Mouse (Mus musculus): ENCODE results near the gene Gemin4. TPM values are rescaled to one million over a fixed set of nuclear protein-coding genes. Genes with fewer than 3 reads are reported as not detected.

Gemin4 gene
- 10 to 100 TPM in 1 of 2 experiments, 1 to 10 TPM in 1; 9.6 to 10.3 TPM for total RNA-seq (2021)
- long read RNA-seq, experiment 1, transcript Gemin4-201 (2 exons, 3,540 nt), result major isoform, 7 of 12 reads
- long read RNA-seq, experiment 1, partial matches to known transcripts, result 0 of 12 reads
- long read RNA-seq, experiment 1, other reads (novel, unspliced or antisense), result 5 of 12 reads
- long read RNA-seq, experiment 2, transcript Gemin4-201 (2 exons, 3,540 nt), result major isoform, 25 of 32 reads
- long read RNA-seq, experiment 2, partial matches to known transcripts, result 0 of 32 reads
- long read RNA-seq, experiment 2, other reads (novel, unspliced or antisense), result 7 of 32 reads

- DNase-seq (ENCODE audit: low spot score in 2 of 2), result peak; percentile 91 to 93
Observed at GRCm38 (mm10) chr11:76217390-76217800, at the start of gene Gemin4, which contains the start of gene Dbil5. TSS of gene Gemin4 (minus strand) at chr11:76217664. TSS of gene Dbil5 (plus strand) at chr11:76217608.

GRCm38 (mm10) chr11:76262611-76263351 lies 45.3 kb upstream of the Gemin4 start:
- DNase-seq (ENCODE audit: low spot score in 2 of 2), result no peak

GRCm38 (mm10) chr11:76261224-76261623 lies 43.8 kb upstream of the Gemin4 start:
- no peak for DNase-seq (ENCODE audit: low spot score in 2 of 2)

DNA sequence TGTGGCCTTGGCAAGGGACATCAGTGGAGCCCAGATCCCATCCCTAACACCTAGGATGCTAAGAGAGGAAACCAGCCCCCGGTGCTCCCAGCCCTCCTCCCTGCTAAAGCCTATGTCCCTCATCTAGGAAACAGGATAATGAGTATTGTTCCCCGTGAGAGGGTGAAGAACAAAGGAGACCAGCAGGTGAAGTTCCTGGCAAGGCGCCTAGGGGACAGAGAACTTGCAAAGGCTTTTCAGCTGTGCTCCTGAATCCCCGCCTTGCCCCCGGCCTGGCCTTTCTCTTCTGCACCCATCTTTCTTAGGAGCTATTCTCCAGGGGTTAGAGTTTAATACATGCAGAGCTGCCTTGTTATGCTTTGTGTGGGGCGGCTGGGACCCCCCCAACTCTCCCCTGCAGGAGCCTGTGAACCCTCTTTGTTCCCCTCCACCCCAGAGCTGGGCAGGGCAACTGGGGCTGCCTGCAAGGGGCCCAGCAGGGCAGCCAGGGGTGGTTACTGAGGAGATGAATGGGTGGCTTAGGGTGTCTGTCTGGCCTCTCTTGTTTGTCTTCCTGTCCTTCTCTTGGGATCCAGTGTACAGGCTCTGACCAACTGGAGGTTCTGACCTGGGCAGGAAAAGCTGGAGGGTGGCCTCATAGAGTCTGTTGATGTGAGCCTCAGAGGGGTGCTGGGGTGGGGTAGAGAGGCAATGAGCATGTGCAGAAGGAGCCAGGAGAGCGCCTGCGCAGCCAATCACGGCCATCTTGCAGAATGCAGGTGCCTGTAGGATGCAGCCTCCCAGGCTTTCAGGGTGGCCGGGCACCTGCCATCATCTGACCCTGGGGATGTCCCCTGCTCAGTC lies 43.0 kb upstream of the Gemin4 start:
- no peak for DNase-seq (ENCODE audit: low spot score in 2 of 2)

GRCm38 (mm10) chr11:76258511-76258910 lies 41.0 kb upstream of the Gemin4 start:
- no peak for DNase-seq (ENCODE audit: low spot score in 2 of 2)

DNA sequence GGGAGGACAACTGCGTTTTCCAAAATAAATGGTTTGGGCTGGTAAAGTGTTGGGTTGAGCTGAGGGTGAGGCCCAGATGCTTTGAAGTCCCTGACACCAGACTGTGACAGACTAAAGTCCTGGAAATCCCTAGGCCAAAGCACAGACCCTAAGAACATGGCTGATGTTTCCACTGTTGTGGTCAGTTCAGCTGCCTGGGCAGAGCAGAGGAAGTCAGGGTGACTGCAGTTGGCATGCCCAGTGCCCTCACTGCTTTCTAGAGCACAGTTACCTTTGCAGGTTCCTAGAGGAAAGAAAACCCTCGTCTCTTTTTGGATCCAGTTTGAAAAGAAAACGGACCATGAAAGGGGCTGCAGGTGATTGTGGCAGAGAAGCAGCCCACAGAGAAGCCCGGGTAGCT lies 39.9 kb upstream of the Gemin4 start:
- no peak for DNase-seq (ENCODE audit: low spot score in 2 of 2)

- no peak for DNase-seq (ENCODE audit: low spot score in 2 of 2)
Observed at GRCm38 (mm10) chr11:76256129-76256528, 38.7 kb upstream of the Gemin4 start.

GRCm38 (mm10) chr11:76255431-76256001 lies 38.1 kb upstream of the Gemin4 start:
- DNase-seq (ENCODE audit: low spot score in 2 of 2), result no peak

GRCm38 (mm10) chr11:76253918-76254264 lies 36.4 kb upstream of the Gemin4 start:
- DNase-seq (ENCODE audit: low spot score in 2 of 2), result no peak

DNA sequence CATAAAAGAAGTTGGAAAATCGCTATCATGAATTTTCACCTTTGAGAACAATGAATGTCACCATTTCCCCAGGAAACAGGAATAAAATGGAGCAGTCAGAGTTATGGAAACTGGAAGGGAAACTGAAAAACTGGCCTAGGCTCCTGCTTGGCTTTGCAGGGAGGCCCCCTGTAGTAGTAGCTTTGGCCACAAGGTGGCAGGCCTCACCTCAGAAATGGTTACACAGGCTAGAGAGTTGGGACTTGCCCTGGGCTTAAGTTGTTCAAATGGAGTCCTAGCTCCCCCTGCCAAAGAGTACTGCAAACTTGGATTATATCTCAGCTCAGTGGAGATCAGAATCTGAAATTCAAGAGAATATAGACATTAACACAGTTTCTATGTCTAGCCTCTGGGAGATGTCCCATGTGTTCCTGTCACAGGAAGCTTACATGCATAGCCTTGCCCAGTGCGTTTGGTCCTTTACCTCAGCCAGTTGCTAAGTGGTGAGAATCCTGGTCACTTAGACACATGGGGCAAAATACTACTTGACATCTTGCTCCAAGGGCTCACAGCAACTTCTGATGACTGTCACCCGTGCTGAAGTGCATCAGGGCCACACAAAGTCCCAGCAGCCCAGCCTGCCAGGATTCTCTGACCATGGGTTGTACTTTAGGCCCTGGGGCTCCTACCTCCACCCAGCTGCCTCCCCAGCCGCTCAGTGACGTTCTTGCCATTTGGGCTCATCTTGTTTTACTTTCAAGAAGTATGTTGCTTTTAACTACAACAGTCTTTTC lies 35.9 kb upstream of the Gemin4 start:
- DNase-seq (ENCODE audit: low spot score in 2 of 2), result peak; percentile 70 to 79

DNA sequence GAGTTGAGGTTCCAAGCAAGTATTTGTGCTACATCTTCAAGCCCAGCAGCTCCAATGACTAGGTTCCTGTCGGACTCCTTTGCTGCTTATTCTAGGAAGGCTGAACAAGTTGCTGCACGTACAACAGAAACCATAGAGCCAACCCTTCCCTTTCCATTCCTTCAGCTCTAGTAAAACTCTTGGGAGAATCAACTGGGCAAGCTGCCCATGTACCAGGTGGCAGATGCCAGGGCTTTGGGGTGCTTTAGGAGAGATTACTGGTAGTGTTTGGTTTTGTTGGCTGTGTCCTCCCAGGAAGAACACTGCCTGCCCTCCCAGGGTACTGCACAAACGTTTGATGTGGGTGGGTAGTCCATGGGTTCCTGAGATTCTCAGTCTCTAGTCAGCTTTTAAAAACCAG lies 34.6 kb upstream of the Gemin4 start:
- no peak for DNase-seq (ENCODE audit: low spot score in 2 of 2)

GRCm38 (mm10) chr11:76247239-76247638 lies 29.8 kb upstream of the Gemin4 start:
- DNase-seq (ENCODE audit: low spot score in 2 of 2), result no peak

- no peak for DNase-seq (ENCODE audit: low spot score in 2 of 2)
Observed at GRCm38 (mm10) chr11:76246439-76246838, 29.0 kb upstream of the Gemin4 start.

GRCm38 (mm10) chr11:76243811-76244546 lies 26.5 kb upstream of the Gemin4 start:
- DNase-seq (ENCODE audit: low spot score in 2 of 2), result no peak

DNA sequence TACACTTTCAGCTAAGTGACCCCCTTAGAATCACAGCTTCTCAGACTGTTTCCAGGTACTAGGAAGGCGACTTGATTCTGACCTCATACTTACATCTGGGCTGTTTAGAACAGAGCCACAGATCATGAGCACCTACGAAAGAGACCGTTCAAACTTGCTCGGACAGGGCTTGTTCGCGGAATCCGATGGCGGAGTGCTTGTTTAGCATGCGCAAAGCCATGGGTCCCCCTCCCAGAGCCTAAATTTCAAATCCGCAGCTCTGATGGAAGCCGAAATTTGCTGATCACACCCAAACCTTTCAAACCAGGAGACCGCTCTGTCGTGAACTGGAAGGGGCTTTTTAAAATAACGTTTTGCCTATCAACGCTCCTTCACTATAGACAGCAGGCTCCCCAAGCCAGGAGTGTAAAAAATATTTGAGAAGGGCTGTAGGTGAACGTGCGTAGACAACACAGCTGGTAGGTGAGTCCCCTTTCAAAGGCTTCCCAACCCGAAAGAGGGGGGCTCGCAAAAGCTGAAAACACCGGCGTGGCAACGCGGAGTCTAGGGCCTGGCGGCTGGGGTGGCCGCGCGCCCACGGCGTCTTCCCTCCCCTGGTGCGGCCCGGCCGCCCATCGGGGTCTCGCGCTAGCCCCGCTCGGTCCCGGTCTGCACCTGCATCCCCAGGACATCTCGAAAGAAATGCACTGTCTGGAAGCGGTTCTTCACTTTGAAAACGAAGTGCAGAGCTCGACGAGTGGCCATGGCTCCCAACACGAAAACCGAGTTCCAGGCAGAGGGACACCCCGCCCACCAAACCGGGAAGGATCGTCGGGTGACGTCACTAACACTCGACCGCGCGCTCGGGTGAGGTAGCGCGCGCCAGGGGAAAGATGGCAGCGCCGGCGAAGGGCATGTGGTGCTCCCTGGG lies 25.7 kb upstream of the Gemin4 start, which contains the start of the genes Mrm3 and Glod4:
Gene Mrm3 (plus strand): TSS at position 815 of the 910 bp plus-strand sequence.
Gene Glod4 (minus strand): TSS at position 825 of the 910 bp plus-strand sequence.
- DNase-seq (ENCODE audit: low spot score in 2 of 2), result peak; percentile 85 to 86

GRCm38 (mm10) chr11:76239750-76240149 lies 22.3 kb upstream of the Gemin4 start:
- DNase-seq (ENCODE audit: low spot score in 2 of 2), result no peak

GRCm38 (mm10) chr11:76236136-76236535 lies 18.7 kb upstream of the Gemin4 start:
- no peak for DNase-seq (ENCODE audit: low spot score in 2 of 2)

DNA sequence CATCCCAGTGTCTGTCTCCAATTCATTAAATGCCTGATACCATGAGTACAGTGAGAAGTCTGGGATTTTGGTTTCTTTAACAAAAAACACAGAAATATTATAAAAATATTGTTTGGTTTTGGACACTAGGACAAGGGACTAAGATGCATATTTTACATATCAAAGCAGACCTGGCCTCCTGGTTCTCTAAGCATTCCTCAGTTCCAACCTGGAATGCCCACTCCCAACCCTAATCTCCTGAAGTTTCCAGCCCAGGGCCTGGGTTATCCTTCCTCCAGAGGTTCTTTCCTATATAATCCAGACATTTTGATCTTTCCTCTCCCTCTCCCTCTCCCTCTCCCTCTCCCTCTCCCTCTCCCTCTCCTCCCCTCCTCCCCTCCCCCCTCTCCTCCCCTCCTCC lies 7.6 kb upstream of the Gemin4 start:
- no peak for DNase-seq (ENCODE audit: low spot score in 2 of 2)

GRCm38 (mm10) chr11:76224631-76225030 lies 7.2 kb upstream of the Gemin4 start:
- DNase-seq (ENCODE audit: low spot score in 2 of 2), result no peak
